ENCODE assay signal across 11 mouse cellular contexts in genomic region chr7:28631073-28631472, GRCm38 (mm10). TPM values are rescaled to one million over a fixed set of nuclear protein-coding genes. Genes with fewer than 3 reads are reported as not detected.
DNase-seq lines count a peak whose midpoint lies in the region; ATAC-seq and TF ChIP-seq lines count a peak whose summit lies in the region.
"Had no signal": no experiment of that assay in that cellular context is flagged by ENCODE, and none has a peak within 500 bp of the region (broad histone marks: within the 10 kb centered on the region; RNA-seq: fewer than 3 reads in every experiment).

Gene Acp7 (minus strand): TSS chr7:28631332.

- H3K4me3 ChIP-seq in heart, embryonic 10.5 days, result peak within 1 kb of the TSS; percentile 48
- peak within 1 kb of the TSS; percentile 45; the same call in 1 of the 2 replicates for H3K4me3 ChIP-seq in testis, adult 2 months (ENCODE audit: control insufficient read depth, low read depth, low read length)
- H3K4me3 ChIP-seq in limb, embryonic 13.5 days, result peak within 1 kb of the TSS; percentile 31

- no peak for TF ChIP-seq POLR2A in testis, adult 2 months (IDR thresholded peaks at IDR 0.05; ENCODE audit: control insufficient read depth, low read depth, low read length)

- H3K27ac ChIP-seq in heart, embryonic 10.5 days, result no peak within 1 kb of the TSS
- H3K27ac ChIP-seq in testis, adult 2 months (ENCODE audit: control insufficient read depth, insufficient read depth, low read depth, low read length), result 0 out of 2 replicates have a peak within 1 kb of the TSS, but pooled peaks have one; percentile 18
- H3K27ac ChIP-seq in limb, embryonic 13.5 days, result no peak within 1 kb of the TSS

- H3K4me2 ChIP-seq in limb, embryonic 13.5 days (replicated peaks), result peak within 1 kb of the TSS; percentile 53

- no peak for ATAC-seq in limb, embryonic 13.5 days (ENCODE audit: low FRiP score, low read depth)

- no peaks in the 10 kb centered on the region for H3K9me3 ChIP-seq in heart, embryonic 10.5 days
- H3K9me3 ChIP-seq in limb, embryonic 13.5 days, result no peaks in the 10 kb centered on the region

- H3K9ac ChIP-seq in limb, embryonic 13.5 days, result peak within 1 kb of the TSS; percentile 50; the same call in 1 of the 2 replicates

- H3K27me3 ChIP-seq in heart, embryonic 10.5 days (ENCODE audit: insufficient read depth, poor library complexity, severe bottlenecking), result peaks cover 47% of the 10 kb centered on the region
- peaks cover 3% of the 10 kb centered on the region for H3K27me3 ChIP-seq in testis, adult 2 months (ENCODE audit: control insufficient read depth, insufficient read depth, low read length)
- H3K27me3 ChIP-seq in limb, embryonic 13.5 days, result peaks cover 56% of the 10 kb centered on the region

- peaks cover 9% of the 10 kb centered on the region for H3K4me1 ChIP-seq in heart, embryonic 10.5 days
- H3K4me1 ChIP-seq in testis, adult 2 months (ENCODE audit: control insufficient read depth, insufficient read depth, low read length), result peaks cover 4% of the 10 kb centered on the region
- peaks cover 11% of the 10 kb centered on the region for H3K4me1 ChIP-seq in limb, embryonic 13.5 days

- DNase-seq in heart, embryonic 10.5 days (ENCODE audit: low spot score), result no peak
- no peak for DNase-seq in heart, adult 11 months
- no peak for DNase-seq in testis, postnatal 14 days (ENCODE audit: low spot score)
- DNase-seq in cerebellum, adult 8-10 months, result no peak
- DNase-seq in urinary bladder, postnatal 14 days (ENCODE audit: low spot score), result no peak
- DNase-seq in thymus, postnatal 25 days, result no peak
- DNase-seq: kidney, postnatal 10 days; lung, postnatal 4 days had no signal

- no peaks in the 10 kb centered on the region for H3K36me3 ChIP-seq in heart, embryonic 10.5 days
- H3K36me3 ChIP-seq in testis, adult 2 months (ENCODE audit: control insufficient read depth, insufficient read depth, low read length), result no peaks in the 10 kb centered on the region
- H3K36me3 ChIP-seq in limb, embryonic 13.5 days, result no peaks in the 10 kb centered on the region

- no peak for TF ChIP-seq CTCF in testis, adult 2 months (IDR thresholded peaks at IDR 0.05; ENCODE audit: control insufficient read depth, insufficient read depth, insufficient replicate concordance, low read depth, low read length)

- 23% methylated on average over 10 of the region's 10 CpGs for WGBS in heart, embryonic 10.5 days
- 24% methylated on average over 10 of the region's 10 CpGs for WGBS in limb, embryonic 13.5 days

RNA-seq across cellular contexts. Expression of gene Acp7, which starts in this region (rescaled TPM):
- 0.34 TPM in 1 of 2 replicates, not detected in the other for polyA plus RNA-seq in heart, embryonic 10.5 days (2016; fragmentation: Nextera tagmentation; extraction: Ambion mirVana)
- 7.5 and 11.7 TPM in 2 replicates for polyA plus RNA-seq in testis, adult 2 months (2012; rRNA removed)
- not detected in 2 replicates for polyA plus RNA-seq in limb, embryonic 13.5 days (2015; fragmentation: Nextera tagmentation; extraction: Ambion mirVana)
- polyA plus RNA-seq: urinary bladder, adult 2 months had no signal
